Mouse (Mus musculus): ENCODE measurements around the gene Nt5dc3. TPM values are rescaled to one million over a fixed set of nuclear protein-coding genes. Genes with fewer than 3 reads are reported as not detected.

The Nt5dc3 gene
- total and polyA plus RNA-seq, 2 experiments, result 5.3 to 10.3 TPM

GRCm38 (mm10) chr10:86824871-86825270 lies 46.1 kb downstream of the Nt5dc3 start:
- no peaks in the 10 kb centered on the region for H3K4me1 ChIP-seq (ENCODE audit: control insufficient read depth, insufficient read depth, low read length)
- 94% methylated on average over 14 of the region's 14 CpGs for WGBS
- TF ChIP-seq POLR2A (IDR thresholded peaks at IDR 0.05; ENCODE audit: extremely low read depth, insufficient read depth, low read length) (no peak), CTCF (IDR thresholded peaks at IDR 0.05; ENCODE audit: low read depth, low read length) (no peak)
- no peaks in the 10 kb centered on the region for H3K27me3 ChIP-seq (ENCODE audit: control insufficient read depth, insufficient read depth, low read length)
- H3K79me2 ChIP-seq (ENCODE audit: control insufficient read depth, insufficient read depth, low read length), result no peaks in the 10 kb centered on the region
- peaks cover 19% of the 10 kb centered on the region; the same call in 1 of the 2 replicates for H3K36me3 ChIP-seq (ENCODE audit: control insufficient read depth, insufficient read depth, low read length)
- H3K9ac ChIP-seq (ENCODE audit: low read depth, low read length), result no peak overlapping the region
- DNase-seq (ENCODE audit: extremely low read depth, low read depth, low spot score), result peak; percentile 8
- no peak overlapping the region for H3K4me3 ChIP-seq (ENCODE audit: insufficient read depth, low read depth, low read length)
- no peak overlapping the region for H3K27ac ChIP-seq (replicated peaks; ENCODE audit: insufficient read depth, low read depth, low read length)

GRCm38 (mm10) chr10:86825871-86826522 lies 47.2 kb downstream of the Nt5dc3 start:
- H3K27ac ChIP-seq (replicated peaks; ENCODE audit: insufficient read depth, low read depth, low read length), result no peak overlapping the region
- H3K4me3 ChIP-seq (ENCODE audit: insufficient read depth, low read depth, low read length), result no peak overlapping the region
- 66% methylated on average over 10 of the region's 10 CpGs for WGBS
- DNase-seq (ENCODE audit: extremely low read depth, low read depth, low spot score), result peak; percentile 68
- peaks cover 9% of the 10 kb centered on the region; the same call in 1 of the 2 replicates for H3K36me3 ChIP-seq (ENCODE audit: control insufficient read depth, insufficient read depth, low read length)
- H3K27me3 ChIP-seq (ENCODE audit: control insufficient read depth, insufficient read depth, low read length), result no peaks in the 10 kb centered on the region
- no peaks in the 10 kb centered on the region for H3K4me1 ChIP-seq (ENCODE audit: control insufficient read depth, insufficient read depth, low read length)
- H3K9ac ChIP-seq (ENCODE audit: low read depth, low read length), result no peak overlapping the region
- no peaks in the 10 kb centered on the region for H3K79me2 ChIP-seq (ENCODE audit: control insufficient read depth, insufficient read depth, low read length)
- no peak for TF ChIP-seq CTCF (IDR thresholded peaks at IDR 0.05; ENCODE audit: low read depth, low read length)
- TF ChIP-seq POLR2A (IDR thresholded peaks at IDR 0.05; ENCODE audit: extremely low read depth, insufficient read depth, low read length), result no peak

GRCm38 (mm10) chr10:86826929-86827328 lies 48.1 kb downstream of the Nt5dc3 start:
- H3K79me2 ChIP-seq (ENCODE audit: control insufficient read depth, insufficient read depth, low read length), result no peaks in the 10 kb centered on the region
- no peak for DNase-seq (ENCODE audit: extremely low read depth, low read depth, low spot score)
- no peaks in the 10 kb centered on the region for H3K27me3 ChIP-seq (ENCODE audit: control insufficient read depth, insufficient read depth, low read length)
- H3K27ac ChIP-seq (replicated peaks; ENCODE audit: insufficient read depth, low read depth, low read length), result no peak overlapping the region
- no peak overlapping the region for H3K4me3 ChIP-seq (ENCODE audit: insufficient read depth, low read depth, low read length)
- WGBS, result 90% methylated on average over 3 of the region's 3 CpGs
- peaks cover 16% of the 10 kb centered on the region; the same call in 1 of the 2 replicates for H3K36me3 ChIP-seq (ENCODE audit: control insufficient read depth, insufficient read depth, low read length)
- H3K9ac ChIP-seq (ENCODE audit: low read depth, low read length), result no peak overlapping the region
- no peak for TF ChIP-seq CTCF (IDR thresholded peaks at IDR 0.05; ENCODE audit: low read depth, low read length)
- no peaks in the 10 kb centered on the region for H3K4me1 ChIP-seq (ENCODE audit: control insufficient read depth, insufficient read depth, low read length)

GRCm38 (mm10) chr10:86828221-86829135 lies 49.7 kb downstream of the Nt5dc3 start:
- Histone ChIP-seq H3K79me2 (ENCODE audit: control insufficient read depth, insufficient read depth, low read length) (no peaks in the 10 kb centered on the region), H3K9ac (ENCODE audit: low read depth, low read length) (no peak overlapping the region), H3K27ac (replicated peaks; ENCODE audit: insufficient read depth, low read depth, low read length) (no peak overlapping the region), H3K4me1 (ENCODE audit: control insufficient read depth, insufficient read depth, low read length) (no peaks in the 10 kb centered on the region), H3K36me3 (ENCODE audit: control insufficient read depth, insufficient read depth, low read length) (peaks cover 19% of the 10 kb centered on the region), H3K4me3 (ENCODE audit: insufficient read depth, low read depth, low read length) (no peak overlapping the region), H3K27me3 (ENCODE audit: control insufficient read depth, insufficient read depth, low read length) (no peaks in the 10 kb centered on the region)
- peak; percentile 59 for DNase-seq (ENCODE audit: extremely low read depth, low read depth, low spot score)
- 88% methylated on average over 15 of the region's 15 CpGs for WGBS
- TF ChIP-seq CTCF (IDR thresholded peaks at IDR 0.05; ENCODE audit: low read depth, low read length) (no peak), POLR2A (IDR thresholded peaks at IDR 0.05; ENCODE audit: extremely low read depth, insufficient read depth, low read length) (no peak)

- Histone ChIP-seq H3K4me3 (ENCODE audit: insufficient read depth, low read depth, low read length) (no peak overlapping the region), H3K79me2 (ENCODE audit: control insufficient read depth, insufficient read depth, low read length) (no peaks in the 10 kb centered on the region), H3K4me1 (ENCODE audit: control insufficient read depth, insufficient read depth, low read length) (no peaks in the 10 kb centered on the region), H3K36me3 (ENCODE audit: control insufficient read depth, insufficient read depth, low read length) (peaks cover 17% of the 10 kb centered on the region), H3K9ac (ENCODE audit: low read depth, low read length) (no peak overlapping the region), H3K27me3 (ENCODE audit: control insufficient read depth, insufficient read depth, low read length) (no peaks in the 10 kb centered on the region), H3K27ac (replicated peaks; ENCODE audit: insufficient read depth, low read depth, low read length) (no peak overlapping the region)
- no peak for TF ChIP-seq POLR2A (IDR thresholded peaks at IDR 0.05; ENCODE audit: extremely low read depth, insufficient read depth, low read length)
- peak; percentile 43 for TF ChIP-seq CTCF (IDR thresholded peaks at IDR 0.05; ENCODE audit: low read depth, low read length)
- WGBS, result 97% methylated on average over 2 of the region's 2 CpGs
- DNase-seq (ENCODE audit: extremely low read depth, low read depth, low spot score), result no peak
Observed at GRCm38 (mm10) chr10:86829515-86829914, 50.7 kb downstream of the Nt5dc3 start.

Measured in liver, adult 2 months (tissue).